Mouse (Mus musculus) cortical plate, adult 2 months (tissue): Measurements from ENCODE around the gene Il15ra.

Source experiments
- CTCF ChIP-seq: fragments of 200-500 bp; IDR thresholded peaks from 2 replicates; pipeline ENCODE4 v1.5.1; 2011; ENCODE audit warnings: mild to moderate bottlenecking, control low read depth, low read length; ENCODE audit not compliant: insufficient read depth; ENCODE audit errors: extremely low read depth
- POLR2A ChIP-seq: fragments of 200-500 bp; IDR thresholded peaks from 2 replicates; pipeline ENCODE4 v1.6.1; 2011; ENCODE audit warnings: mild to moderate bottlenecking, low read length, control low read depth; ENCODE audit not compliant: insufficient read depth; ENCODE audit errors: extremely low read depth

DNA sequence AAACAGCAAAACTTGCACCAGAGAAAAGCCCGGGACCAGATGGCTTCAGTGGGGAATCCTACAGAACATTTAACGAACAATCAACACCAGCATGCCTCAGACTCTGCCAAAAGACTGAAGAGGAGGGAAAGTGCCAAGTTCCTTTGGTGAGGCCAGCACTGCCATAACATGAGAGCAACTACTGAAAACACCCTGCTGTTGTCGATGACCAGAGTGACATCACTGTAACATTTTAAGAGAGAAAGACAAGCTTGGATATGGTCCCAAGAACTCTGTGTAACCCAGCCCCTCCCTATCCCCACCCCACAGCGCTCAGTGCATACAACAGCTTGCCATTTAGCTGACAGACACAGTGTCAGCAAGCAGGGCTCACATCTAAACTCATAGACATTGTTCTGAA is 60.6 kb downstream of the Il15ra start:
- TF ChIP-seq CTCF (no peak), POLR2A (no peak)
